Mouse (Mus musculus) naive thymus-derived CD4-positive, alpha-beta T cell, adult 2 months (primary cell): Measurements from ENCODE around the gene Abat.

Experiments
- DNase-seq: peaks from one replicate; pipeline ENCODE4 v3.0.0-alpha.2; 2011; ENCODE audit warnings: low read depth

Abat gene

GRCm38 (mm10) chr16:8513236-8513906, at the start of gene Abat:
TSS of gene Abat (plus strand) at chr16:8513429.
- DNase-seq: peak; percentile 49

- DNase-seq: no peak
These were observed 43.1 kb upstream of the Abat start for GRCm38 (mm10) chr16:8470132-8470531.

GRCm38 (mm10) chr16:8470603-8471481, 42.4 kb upstream of the Abat start, which contains the start of gene Mettl22:
TSS of gene Mettl22 (plus strand) at chr16:8470788.
- peak; percentile 94 for DNase-seq

GRCm38 (mm10) chr16:8487396-8488005, 25.7 kb upstream of the Abat start:
- DNase-seq: no peak

- DNase-seq: no peak
These were observed 23.9 kb upstream of the Abat start for GRCm38 (mm10) chr16:8489340-8489739.

- no peak for DNase-seq
These were observed 21.3 kb upstream of the Abat start for GRCm38 (mm10) chr16:8491743-8492490.

GRCm38 (mm10) chr16:8494268-8494667, 19.0 kb upstream of the Abat start:
- peak; percentile 72 for DNase-seq

- DNase-seq: no peak
These were observed 16.3 kb upstream of the Abat start for GRCm38 (mm10) chr16:8496967-8497366.

- DNase-seq: no peak
These were observed 9.0 kb upstream of the Abat start for GRCm38 (mm10) chr16:8504271-8504670.

GRCm38 (mm10) chr16:8509894-8510293, 3.3 kb upstream of the Abat start:
- DNase-seq: no peak

GRCm38 (mm10) chr16:8512830-8513229, 399 bp upstream of the Abat start:
- DNase-seq: no peak

- no peak for DNase-seq
These were observed 951 bp downstream of the Abat start for GRCm38 (mm10) chr16:8514180-8514579.

GRCm38 (mm10) chr16:8520525-8520924, 7.3 kb downstream of the Abat start:
- DNase-seq: no peak

GRCm38 (mm10) chr16:8521322-8521721, 8.1 kb downstream of the Abat start:
- no peak for DNase-seq

GRCm38 (mm10) chr16:8523480-8524144, 10.4 kb downstream of the Abat start:
- DNase-seq: no peak

GRCm38 (mm10) chr16:8524163-8524847, 11.1 kb downstream of the Abat start:
- no peak for DNase-seq

GRCm38 (mm10) chr16:8525293-8525692, 12.1 kb downstream of the Abat start:
- no peak for DNase-seq

GRCm38 (mm10) chr16:8525877-8526276, 12.6 kb downstream of the Abat start:
- no peak for DNase-seq

GRCm38 (mm10) chr16:8529389-8529788, 16.2 kb downstream of the Abat start:
- no peak for DNase-seq

GRCm38 (mm10) chr16:8530018-8530417, 16.8 kb downstream of the Abat start:
- peak; percentile 16 for DNase-seq

GRCm38 (mm10) chr16:8532461-8532860, 19.2 kb downstream of the Abat start:
- no peak for DNase-seq
